Mouse (Mus musculus): ENCODE results near the gene Popdc2. TPM values are rescaled to one million over a fixed set of nuclear protein-coding genes. Genes with fewer than 3 reads are reported as not detected.

The Popdc2 gene
- total RNA-seq, 4 experiments from 2014 or later = 55.3 to 81.4 (median 68.5) TPM

GRCm38 (mm10) chr16:38354185-38354913 is 7.7 kb upstream of the Popdc2 start:
- DNase-seq (ENCODE audit: low spot score in 2 of 2) = no peak

- no peak for DNase-seq (ENCODE audit: low spot score in 2 of 2)
These were observed 3.7 kb upstream of the Popdc2 start for GRCm38 (mm10) chr16:38358256-38358812.

GRCm38 (mm10) chr16:38359241-38359640 is 2.8 kb upstream of the Popdc2 start:
- DNase-seq (ENCODE audit: low spot score in 2 of 2) = no peak

DNA sequence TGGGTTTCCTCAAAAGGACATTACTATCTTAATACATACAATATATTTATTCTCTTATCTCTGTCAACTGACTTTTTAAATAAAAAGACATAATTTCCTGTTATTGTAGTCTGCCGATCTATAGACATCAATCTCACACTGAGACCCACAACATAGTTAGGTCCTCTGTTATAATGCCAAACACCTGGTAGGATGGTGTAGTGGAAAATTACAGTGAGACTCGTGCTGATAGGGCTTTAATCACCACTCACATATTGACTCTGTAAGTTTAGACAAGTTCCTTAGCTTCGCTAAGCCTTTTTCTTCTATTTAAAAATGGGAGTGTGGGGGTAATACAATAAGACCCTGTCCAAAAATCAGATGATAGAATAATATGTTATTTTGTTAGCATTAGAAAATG is 2.2 kb upstream of the Popdc2 start:
- no peak for DNase-seq (ENCODE audit: low spot score in 2 of 2)

DNA sequence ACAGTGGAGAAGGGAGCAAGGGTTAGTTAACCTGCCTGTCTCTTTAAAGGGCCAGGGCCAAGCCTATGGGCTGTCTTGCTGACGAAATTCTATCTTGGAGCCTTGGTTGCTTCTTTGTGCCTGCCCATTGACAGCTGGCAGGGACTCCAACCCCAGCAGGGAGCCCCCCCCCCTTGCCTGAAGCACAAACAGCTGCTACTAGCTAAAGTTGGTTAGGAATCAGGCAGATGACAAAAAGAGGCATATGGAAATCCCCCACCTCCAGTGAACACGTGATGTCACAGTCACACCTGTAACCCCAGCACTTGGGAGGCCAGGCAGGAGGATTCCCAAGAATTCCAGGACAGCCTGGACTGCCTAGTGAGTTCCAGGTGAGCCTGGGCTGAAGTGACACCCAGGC is 1.7 kb upstream of the Popdc2 start:
- no peak for DNase-seq (ENCODE audit: low spot score in 2 of 2)

DNA sequence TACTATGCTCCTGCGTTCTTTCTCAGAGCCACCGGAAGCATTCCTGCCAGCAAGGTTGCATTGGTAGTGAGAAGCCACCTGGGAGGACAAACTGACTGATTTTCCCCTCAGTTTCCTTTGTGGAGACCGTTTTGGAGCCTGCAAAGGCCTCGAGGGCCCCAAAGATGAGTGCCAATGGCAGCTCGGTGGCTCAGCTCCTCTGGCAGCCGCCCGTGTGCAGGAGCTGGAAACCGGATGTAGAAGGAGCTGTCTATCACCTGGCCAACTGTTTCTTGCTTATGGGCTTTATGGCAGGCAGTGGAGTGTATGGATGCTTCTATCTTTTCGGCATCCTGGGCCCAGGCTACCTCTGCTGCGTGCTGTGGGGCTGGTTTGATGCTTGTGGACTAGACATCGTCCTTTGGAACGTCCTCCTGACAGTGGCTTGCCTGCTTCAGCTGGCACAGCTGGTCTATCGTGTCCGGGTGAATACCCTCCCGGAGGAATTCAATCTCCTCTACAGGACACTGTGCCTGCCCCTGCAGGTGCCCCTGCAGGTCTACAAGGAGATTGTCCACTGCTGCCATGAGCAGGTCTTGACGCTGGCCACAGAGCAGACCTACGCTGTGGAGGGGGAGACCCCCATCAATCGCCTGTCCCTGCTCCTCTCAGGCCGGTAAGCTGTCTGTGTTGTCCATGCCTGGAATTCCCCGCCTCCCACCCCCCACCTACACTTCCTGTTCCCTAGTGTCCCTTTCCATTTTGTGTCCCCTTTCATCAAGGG is 665 bp downstream of the Popdc2 start:
- DNase-seq (ENCODE audit: low spot score in 2 of 2) = no peak

DNA sequence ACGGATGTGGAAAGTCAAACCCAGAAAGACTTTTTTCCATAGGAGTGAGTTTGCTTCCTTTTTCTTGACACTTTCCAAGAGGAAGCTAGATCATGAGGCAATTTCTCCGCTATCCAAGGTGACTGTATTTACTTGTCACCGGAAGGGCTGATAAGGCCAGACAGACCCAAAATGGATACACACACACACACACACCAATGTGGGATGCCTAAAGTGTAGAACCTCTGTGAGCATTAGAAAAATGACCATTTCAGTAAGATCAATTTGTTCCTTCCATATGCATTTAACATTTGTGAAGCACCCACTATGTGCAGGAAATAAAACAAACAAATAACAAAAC is 1.2 kb downstream of the Popdc2 start:
- no peak for DNase-seq (ENCODE audit: low spot score in 2 of 2)

DNA sequence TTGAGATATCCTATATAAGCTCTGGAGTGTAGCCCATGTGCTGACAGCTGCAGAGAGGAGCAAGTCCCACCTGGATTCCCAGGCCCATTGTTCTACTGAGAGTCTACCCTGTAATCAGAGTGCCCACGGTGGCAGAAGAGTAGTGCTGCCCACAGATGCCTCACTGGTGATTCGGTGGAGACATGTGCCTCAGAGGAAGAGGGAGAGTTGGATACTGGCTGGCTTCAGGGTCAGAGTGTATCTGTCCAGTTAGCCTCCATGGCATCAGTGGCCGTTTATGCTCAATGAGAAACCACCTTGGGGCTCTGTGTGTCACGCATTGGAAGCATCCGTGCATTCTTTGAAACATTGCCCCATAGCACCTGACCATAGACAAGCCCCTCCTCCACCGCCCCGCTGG is 1.6 kb downstream of the Popdc2 start:
- DNase-seq (ENCODE audit: low spot score in 2 of 2) = no peak

DNA sequence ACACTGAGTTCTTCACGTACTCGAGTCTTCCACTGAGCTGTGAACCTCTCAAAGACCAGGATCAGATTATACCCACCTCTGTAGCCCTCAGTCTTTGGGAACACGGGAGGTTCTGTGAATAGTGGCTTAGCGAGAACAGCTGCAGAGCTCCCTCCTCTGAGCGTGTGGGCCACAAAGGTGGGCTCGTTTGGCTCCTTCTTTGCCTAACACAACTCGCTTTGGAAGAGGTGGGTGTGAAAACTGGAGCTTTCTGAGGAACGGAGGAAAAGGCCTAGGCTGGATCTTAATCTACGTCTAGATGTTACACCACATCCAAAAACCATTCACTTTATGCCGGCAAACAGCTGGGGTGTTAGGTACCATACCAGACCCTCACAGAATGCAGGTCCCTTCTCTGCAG is 3.4 kb downstream of the Popdc2 start:
- DNase-seq (ENCODE audit: low spot score in 2 of 2) = no peak

DNA sequence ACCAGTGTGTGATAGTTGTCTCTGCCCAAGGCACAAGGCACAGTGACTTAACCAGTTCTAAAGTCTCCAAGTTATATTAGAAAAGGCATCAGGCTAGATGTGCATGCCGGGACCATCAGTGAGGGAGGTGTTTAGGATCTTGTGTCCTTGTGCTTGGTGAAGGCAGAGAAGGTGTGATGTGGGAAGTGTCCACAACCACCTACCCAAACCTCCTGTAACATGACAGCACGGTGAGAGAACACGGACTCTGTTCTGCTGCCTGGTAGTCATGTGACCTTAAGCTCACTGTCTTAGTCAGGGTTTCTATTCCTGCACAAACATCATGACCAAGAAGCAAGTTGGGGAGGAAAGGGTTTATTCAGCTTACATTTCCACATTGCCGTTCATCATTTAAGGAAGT is 4.2 kb downstream of the Popdc2 start:
- no peak for DNase-seq (ENCODE audit: low spot score in 2 of 2)

DNA sequence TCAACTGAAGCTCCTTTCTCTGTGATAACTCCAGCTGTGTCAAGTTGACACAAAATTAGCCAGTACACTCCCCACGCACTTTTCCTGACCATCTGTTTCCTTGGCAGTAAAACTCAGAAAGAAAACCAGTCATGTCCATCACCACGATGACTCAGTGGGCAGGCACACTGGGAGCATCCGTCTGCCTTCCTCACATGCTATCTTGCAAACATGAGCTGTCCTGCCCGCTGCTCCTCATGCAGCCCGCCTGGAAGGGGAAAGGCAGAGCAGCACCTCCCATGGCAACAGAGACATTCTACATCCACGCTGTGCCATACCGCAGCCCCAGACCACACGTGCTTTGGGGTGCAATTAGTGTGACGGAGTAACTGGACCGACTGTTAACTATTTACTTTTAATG is 6.3 kb downstream of the Popdc2 start:
- no peak for DNase-seq (ENCODE audit: low spot score in 2 of 2)

GRCm38 (mm10) chr16:38369000-38369399 is 7.0 kb downstream of the Popdc2 start:
- no peak for DNase-seq (ENCODE audit: low spot score in 2 of 2)

- no peak for DNase-seq (ENCODE audit: low spot score in 2 of 2)
These were observed 7.4 kb downstream of the Popdc2 start for GRCm38 (mm10) chr16:38369431-38369830.

- DNase-seq (ENCODE audit: low spot score in 2 of 2) = no peak
These were observed 8.0 kb downstream of the Popdc2 start for GRCm38 (mm10) chr16:38369992-38370484.

DNA sequence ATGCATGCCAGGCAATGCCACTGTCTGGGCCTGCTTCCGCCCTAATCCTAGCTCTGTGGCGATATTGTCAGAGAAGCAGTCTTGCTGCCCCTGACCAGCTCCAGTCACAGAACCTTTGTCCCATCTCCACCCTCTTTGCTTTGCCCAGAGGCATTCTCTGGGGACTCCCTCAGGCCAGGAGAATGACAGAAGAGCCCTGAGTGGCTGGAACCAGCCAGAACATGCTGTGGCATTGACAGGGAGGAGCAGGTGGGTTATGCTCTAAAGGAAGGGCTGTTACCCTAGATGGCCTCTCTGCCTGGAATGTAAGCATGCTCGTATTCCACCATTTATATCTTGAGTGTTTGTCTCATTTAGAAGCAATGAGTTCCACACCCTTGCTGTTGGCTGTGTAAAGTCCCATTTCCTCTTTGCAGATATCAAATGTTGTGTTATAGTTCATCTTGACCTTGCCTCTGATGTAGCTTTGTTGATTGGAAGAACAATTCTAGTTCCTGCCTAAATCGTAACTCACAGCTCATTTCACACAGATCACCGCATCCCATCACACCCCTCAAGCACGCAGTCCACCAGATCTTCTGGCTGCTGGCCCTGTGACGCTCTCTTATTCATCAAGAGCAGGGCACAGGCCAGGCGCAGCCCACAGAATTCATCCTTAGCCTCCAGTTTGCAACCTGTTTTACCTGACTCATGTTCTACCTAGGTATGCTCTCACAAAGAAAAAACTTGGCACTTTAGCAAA is 8.8 kb downstream of the Popdc2 start:
- DNase-seq (ENCODE audit: low spot score in 2 of 2) = peak; percentile 54 to 76

- no peak for DNase-seq (ENCODE audit: low spot score in 2 of 2)
These were observed 9.8 kb downstream of the Popdc2 start for GRCm38 (mm10) chr16:38371705-38372296.

- no peak for DNase-seq (ENCODE audit: low spot score in 2 of 2)
These were observed 10.9 kb downstream of the Popdc2 start for GRCm38 (mm10) chr16:38372876-38373275.

DNA sequence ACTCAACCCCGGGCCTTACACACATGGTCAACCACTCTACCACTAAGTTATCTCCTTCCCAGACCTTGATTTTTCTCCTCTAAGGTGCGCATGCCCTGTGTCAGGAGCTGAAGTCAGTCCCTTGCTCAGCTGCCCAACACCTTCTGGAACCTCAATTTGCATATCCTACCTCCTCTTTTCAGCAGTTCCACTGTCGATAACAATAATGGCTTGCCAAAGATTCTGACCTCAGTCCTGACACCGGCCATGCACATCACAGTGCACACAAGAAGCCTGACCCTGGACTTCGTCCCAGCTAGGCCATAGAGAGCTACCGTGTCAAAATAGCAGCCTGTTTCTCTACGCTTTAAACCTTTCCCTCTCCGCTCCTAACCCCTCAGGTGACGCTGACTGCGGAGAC is 11.4 kb downstream of the Popdc2 start:
- DNase-seq (ENCODE audit: low spot score in 2 of 2) = no peak

GRCm38 (mm10) chr16:38373941-38374340 is 11.9 kb downstream of the Popdc2 start:
- no peak for DNase-seq (ENCODE audit: low spot score in 2 of 2)

- DNase-seq (ENCODE audit: low spot score in 2 of 2) = no peak
These were observed 12.6 kb downstream of the Popdc2 start for GRCm38 (mm10) chr16:38374379-38375140.

DNA sequence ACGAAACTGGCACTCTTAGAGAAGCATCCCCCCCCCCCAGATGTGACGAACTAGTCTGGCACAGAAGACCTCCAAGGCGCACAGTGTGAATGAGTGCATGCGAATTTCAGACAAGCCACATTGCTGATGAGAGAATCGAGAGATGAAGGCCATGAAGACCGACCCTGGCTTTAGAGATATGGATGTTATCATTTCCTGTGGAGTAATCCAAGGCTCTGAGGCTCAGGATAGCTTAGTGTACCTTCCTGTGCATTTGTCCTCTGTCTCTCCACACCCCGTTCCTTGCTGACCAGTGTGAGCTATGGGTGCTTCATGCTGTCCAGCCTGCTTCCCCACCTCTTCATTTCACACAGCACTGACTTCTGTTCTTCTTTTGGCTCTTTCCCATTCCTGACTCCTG is 13.2 kb downstream of the Popdc2 start:
- no peak for DNase-seq (ENCODE audit: low spot score in 2 of 2)
